Mouse (Mus musculus) megakaryocyte, embryonic 14.5 days (primary cell): Measurements from ENCODE around the gene Olfr447.

ENCODE experiments used
- FLI1 ChIP-seq: IDR thresholded peaks from 2 replicates; pipeline ENCODE4 v1.6.1; 2012; ENCODE audit warnings: low read length, inconsistent platforms, mixed read lengths
- GATA1 ChIP-seq: IDR thresholded peaks from 3 replicates; pipeline ENCODE4 v1.6.1; 2012; ENCODE audit warnings: mixed read lengths, low read length, inconsistent platforms, borderline replicate concordance

GRCm38 (mm10) chr6:42900345-42900744 is 8.3 kb upstream of the Olfr447 start:
- TF ChIP-seq GATA1 (no peak), FLI1 (no peak)
